Mouse (Mus musculus) G1E (cell line): ENCODE results near the gene Hs2st1. TPM values are rescaled to one million over a fixed set of nuclear protein-coding genes. Genes with fewer than 3 reads are reported as not detected.

Experiments
- ATAC-seq: 2 replicates; pipeline ENCODE4 v1.8.0; 2016; ENCODE audit warnings: mild to moderate bottlenecking; ENCODE audit not compliant: insufficient number of reproducible peaks, poor library complexity, low FRiP score, severe bottlenecking; ENCODE audit errors: extremely low read depth
- DNase-seq: peaks from one replicate; pipeline ENCODE4 v3.0.0; 2012; ENCODE audit warnings: low spot score
- H3K27me3 ChIP-seq: 2 replicates; pipeline ENCODE4 v1.6.1; 2012; ENCODE audit warnings: mild to moderate bottlenecking, low read length, inconsistent platforms; ENCODE audit not compliant: insufficient read depth
- H3K36me3 ChIP-seq: replicated peaks from 2 replicates; pipeline ENCODE3; 2012; ENCODE audit warnings: mild to moderate bottlenecking, inconsistent platforms
- H3K4me1 ChIP-seq: 2 replicates; pipeline ENCODE4 v1.6.1; 2012; ENCODE audit warnings: low read depth, low read length, inconsistent platforms, mixed read lengths; ENCODE audit not compliant: insufficient read depth
- H3K4me3 ChIP-seq: 2 replicates; pipeline ENCODE4 v1.5.1; 2012; ENCODE audit warnings: low read depth, mild to moderate bottlenecking, inconsistent platforms, low read length, moderate library complexity, mixed read lengths
- H3K9me3 ChIP-seq: replicated peaks from 2 replicates; pipeline ENCODE4 v1.6.1; 2012; ENCODE audit warnings: inconsistent platforms
- CTCF ChIP-seq: IDR thresholded peaks from 2 replicates; pipeline ENCODE4 v1.5.1; 2012; ENCODE audit warnings: low read depth, low read length, inconsistent platforms, mixed read lengths
- GATA1 ChIP-seq: IDR thresholded peaks from 2 replicates; pipeline ENCODE4 v1.6.1; 2012; ENCODE audit warnings: borderline replicate concordance, low read length, inconsistent platforms, mixed read lengths
- GATA2 ChIP-seq: IDR thresholded peaks from 2 replicates; pipeline ENCODE4 v1.6.1; 2012; ENCODE audit warnings: low read depth, low read length, inconsistent platforms, borderline replicate concordance
- POLR2AphosphoS5 ChIP-seq: IDR thresholded peaks from 2 replicates; pipeline ENCODE4 v1.6.1; 2012; ENCODE audit warnings: low read depth, low read length, inconsistent platforms; ENCODE audit not compliant: insufficient replicate concordance
- TAL1 ChIP-seq: conservative IDR thresholded peaks from 2 replicates; pipeline ENCODE4 v1.6.1; 2012; ENCODE audit warnings: low read depth, low read length, inconsistent platforms, mixed read lengths
- polyA plus RNA-seq: library from polyadenylated mRNA; stranded (reverse); fragments of >175 nt; gene quantifications from 2 replicates; pipeline ENCODE4 v1.2.3, GENCODE M21; 2012
- total RNA-seq, 2 experiments: library from RNA; stranded (forward) in 1 of 2; stranded (reverse) in 1 of 2; fragments of 200-1000 nt in 1 of 2; fragments of >200 nt in 1 of 2; fragmentation: Nextera tagmentation in 1 of 2; gene quantifications; 2 replicates each; pipeline ENCODE4 v1.2.3; 2014 to 2017

Gene Hs2st1
- total and polyA plus RNA-seq, 3 experiments = 6.1 to 40.6 (median 37.8) TPM

- Histone ChIP-seq H3K9me3 (no peaks in the 10 kb centered on the region), H3K36me3 (no peaks in the 10 kb centered on the region), H3K4me3 (no peak overlapping the region), H3K27me3 (no peaks in the 10 kb centered on the region; the same call in 1 of the 2 replicates), H3K4me1 (peaks cover 18% of the 10 kb centered on the region)
- DNase-seq (no peak), ATAC-seq (peak; percentile 77)
- TF ChIP-seq TAL1 (no peak), GATA2 (no peak), GATA1 (no peak), CTCF (no peak), POLR2AphosphoS5 (no peak)
Measured at GRCm38 (mm10) chr3:144384648-144385047, 185.3 kb downstream of the Hs2st1 start.

GRCm38 (mm10) chr3:144381431-144381980 is 188.5 kb downstream of the Hs2st1 start:
- H3K27me3 ChIP-seq = peaks cover 7% of the 10 kb centered on the region
- H3K4me3 ChIP-seq = no peak overlapping the region
- ATAC-seq = no peak
- H3K9me3 ChIP-seq = no peaks in the 10 kb centered on the region
- DNase-seq = no peak
- TF ChIP-seq TAL1 = no peak
- no peak for TF ChIP-seq CTCF
- TF ChIP-seq GATA1 = no peak
- TF ChIP-seq GATA2 = no peak
- TF ChIP-seq POLR2AphosphoS5 = no peak
- H3K4me1 ChIP-seq = peaks cover 18% of the 10 kb centered on the region
- H3K36me3 ChIP-seq = no peaks in the 10 kb centered on the region

- no peak for TF ChIP-seq POLR2AphosphoS5
- no peak for TF ChIP-seq TAL1
- no peak for TF ChIP-seq GATA2
- no peak for TF ChIP-seq GATA1
- no peak for TF ChIP-seq CTCF
- ATAC-seq = no peak
- H3K36me3 ChIP-seq = no peaks in the 10 kb centered on the region
- H3K27me3 ChIP-seq = peaks cover 7% of the 10 kb centered on the region
- peaks cover 18% of the 10 kb centered on the region for H3K4me1 ChIP-seq
- peak overlapping the region; percentile 8; the same call in 1 of the 2 replicates for H3K4me3 ChIP-seq
- no peaks in the 10 kb centered on the region for H3K9me3 ChIP-seq
- no peak for DNase-seq
Measured at GRCm38 (mm10) chr3:144380921-144381320, 189.1 kb downstream of the Hs2st1 start.

GRCm38 (mm10) chr3:144379801-144380200 is 190.2 kb downstream of the Hs2st1 start:
- no peaks in the 10 kb centered on the region for H3K36me3 ChIP-seq
- ATAC-seq (no peak), DNase-seq (no peak)
- TF ChIP-seq GATA2 = no peak
- no peak for TF ChIP-seq POLR2AphosphoS5
- TF ChIP-seq GATA1 = no peak
- no peak for TF ChIP-seq TAL1
- no peak for TF ChIP-seq CTCF
- no peak overlapping the region for H3K4me3 ChIP-seq
- H3K27me3 ChIP-seq = peaks cover 7% of the 10 kb centered on the region
- H3K4me1 ChIP-seq = peaks cover 14% of the 10 kb centered on the region
- no peaks in the 10 kb centered on the region for H3K9me3 ChIP-seq

Other genes starting within 250 kb of the Hs2st1 start
- 314 and 354 TPM in 2 replicates for gene Selenof, start 123 bp upstream of the Hs2st1 start, total RNA-seq (2014; fragmentation: Nextera tagmentation)
- gene Selenof, start 123 bp upstream of the Hs2st1 start, total RNA-seq (2017) = 662 and 687 TPM in 2 replicates
- 19.9 TPM in 2 replicates for gene Selenof, start 123 bp upstream of the Hs2st1 start, polyA plus RNA-seq
- 337 and 350 TPM in 2 replicates for gene Sh3glb1, start 150.2 kb upstream of the Hs2st1 start, total RNA-seq (2014; fragmentation: Nextera tagmentation)
- 73.7 and 79.8 TPM in 2 replicates for gene Sh3glb1, start 150.2 kb upstream of the Hs2st1 start, total RNA-seq (2017)
- gene Sh3glb1, start 150.2 kb upstream of the Hs2st1 start, polyA plus RNA-seq = 42.4 and 51.0 TPM in 2 replicates
- 61.1 and 62.3 TPM in 2 replicates for gene Clca3a1, start 190.8 kb upstream of the Hs2st1 start, total RNA-seq (2014; fragmentation: Nextera tagmentation)
- gene Clca3a1, start 190.8 kb upstream of the Hs2st1 start, total RNA-seq (2017) = 19.8 and 21.0 TPM in 2 replicates
- 1.2 and 1.8 TPM in 2 replicates for gene Clca3a1, start 190.8 kb upstream of the Hs2st1 start, polyA plus RNA-seq
- 1.7 TPM in 1 of 2 replicates, not detected in the other for gene Clca3a2, start 249.3 kb upstream of the Hs2st1 start, total RNA-seq (2014; fragmentation: Nextera tagmentation)
- 0.05 and 0.41 TPM in 2 replicates for gene Clca3a2, start 249.3 kb upstream of the Hs2st1 start, total RNA-seq (2017)
- gene Clca3a2, start 249.3 kb upstream of the Hs2st1 start, polyA plus RNA-seq = not detected in 2 replicates